Mouse (Mus musculus) CH12.LX (cell line): ENCODE measurements around the gene Serpina1f. TPM values are rescaled to one million over a fixed set of nuclear protein-coding genes. Genes with fewer than 3 reads are reported as not detected.
"Not testable (repeated sequence)": the region's sequence is repeated elsewhere in the genome, so short reads cannot be mapped to it uniquely, and the experiment has no call there.

ENCODE experiments used
- DNase-seq: peaks from one replicate; pipeline ENCODE4 v3.0.0-alpha.2; 2013; ENCODE audit errors: extremely low read depth
- H3K27ac ChIP-seq: 2 replicates; pipeline ENCODE4 v1.5.1; 2012; ENCODE audit warnings: low read depth, mild to moderate bottlenecking, control low read depth, moderate library complexity; ENCODE audit not compliant: insufficient read depth
- H3K27me3 ChIP-seq: replicated peaks from 2 replicates; pipeline ENCODE3; 2012; ENCODE audit warnings: inconsistent platforms
- H3K36me3 ChIP-seq, 2 experiments: replicated peaks in 1 of 2; 2 replicates each; pipeline versions ENCODE3 to v1.6.1; 2012; ENCODE audit warnings: inconsistent platforms in 1 of 2, low read length in 1 of 2, mild to moderate bottlenecking in 1 of 2, mixed read lengths in 1 of 2, moderate library complexity in 1 of 2; ENCODE audit not compliant: control insufficient read depth in 1 of 2, insufficient read depth in 1 of 2
- H3K4me1 ChIP-seq, 2 experiments: 2 replicates each; pipeline ENCODE4 v1.6.1; 2012; ENCODE audit warnings: inconsistent platforms in 1 of 2, moderate library complexity in 1 of 2; ENCODE audit not compliant: insufficient read depth in 2 of 2, control insufficient read depth in 1 of 2
- H3K4me2 ChIP-seq: 2 replicates; pipeline ENCODE4 v1.6.1; 2012; ENCODE audit warnings: low read depth, mild to moderate bottlenecking, control low read depth; ENCODE audit not compliant: poor library complexity, insufficient read depth, severe bottlenecking
- H3K4me3 ChIP-seq, 3 experiments: fragments of 150-350 bp in 1 of 3; sonication (generic) in 1 of 3; replicated peaks in 1 of 3; 2 replicates each; pipeline versions ENCODE3 to v1.5.1; 2011 to 2012; ENCODE audit warnings: low read depth in 2 of 3, low read length in 2 of 3, mild to moderate bottlenecking in 2 of 3, moderate library complexity in 2 of 3, control low read depth in 1 of 3, improper control_type of control experiment in 1 of 3, inconsistent platforms in 1 of 3, mixed read lengths in 1 of 3; ENCODE audit not compliant: poor library complexity in 1 of 3
- H3K79me2 ChIP-seq: replicated peaks from 2 replicates; pipeline ENCODE4 v1.6.1; 2012; ENCODE audit warnings: mild to moderate bottlenecking, moderate library complexity; ENCODE audit not compliant: control insufficient read depth, poor library complexity, insufficient read depth, severe bottlenecking; ENCODE audit errors: extremely low read depth
- H3K9ac ChIP-seq: 2 replicates; pipeline ENCODE4 v1.6.1; 2012; ENCODE audit warnings: low read depth, mild to moderate bottlenecking, control low read depth, moderate library complexity; ENCODE audit not compliant: insufficient read depth
- H3K9me3 ChIP-seq: replicated peaks from 2 replicates; pipeline ENCODE3; 2012; ENCODE audit warnings: low read length, inconsistent platforms, mixed read lengths
- BHLHE40 ChIP-seq: IDR thresholded peaks from 2 replicates; pipeline ENCODE4 v1.6.1; 2011; ENCODE audit warnings: mild to moderate bottlenecking, low read depth, low read length, improper control_type of control experiment
- CTCF ChIP-seq, 2 experiments: IDR thresholded peaks in 1 of 2; conservative IDR thresholded peaks in 1 of 2; 2 replicates each; pipeline ENCODE4 v1.5.1; 2011 to 2012; ENCODE audit warnings: low read depth in 2 of 2, low read length in 2 of 2, improper control_type of control experiment in 1 of 2, inconsistent platforms in 1 of 2, mild to moderate bottlenecking in 1 of 2, moderate library complexity in 1 of 2
- ETS1 ChIP-seq: conservative IDR thresholded peaks from 2 replicates; pipeline ENCODE4 v1.6.1; 2012; ENCODE audit warnings: low read depth, mild to moderate bottlenecking, inconsistent platforms, low read length, improper control_type of control experiment, moderate library complexity
- GABPA ChIP-seq: IDR thresholded peaks from 2 replicates; pipeline ENCODE4 v1.6.1; 2012; ENCODE audit warnings: low read depth, low read length, improper control_type of control experiment, inconsistent platforms; ENCODE audit not compliant: insufficient replicate concordance
- HCFC1 ChIP-seq: IDR thresholded peaks from 2 replicates; pipeline ENCODE4 v1.6.1; 2012; ENCODE audit warnings: low read depth, mild to moderate bottlenecking, inconsistent platforms, low read length, improper control_type of control experiment
- JUND ChIP-seq: conservative IDR thresholded peaks from 2 replicates; pipeline ENCODE4 v1.6.1; 2011; ENCODE audit warnings: low read depth, low read length, improper control_type of control experiment
- MAX ChIP-seq: IDR thresholded peaks from 2 replicates; pipeline ENCODE4 v1.6.1; 2011; ENCODE audit warnings: low read length, improper control_type of control experiment
- MEF2A ChIP-seq: IDR thresholded peaks from 2 replicates; pipeline ENCODE4 v1.6.1; 2014; ENCODE audit warnings: low read depth, mild to moderate bottlenecking, inconsistent platforms, low read length, improper control_type of control experiment, borderline replicate concordance
- MXI1 ChIP-seq: IDR thresholded peaks from 2 replicates; pipeline ENCODE4 v1.6.1; 2011; ENCODE audit warnings: mild to moderate bottlenecking, low read depth, low read length, improper control_type of control experiment
- MYC ChIP-seq: IDR thresholded peaks from 2 replicates; pipeline ENCODE4 v1.6.1; 2011; ENCODE audit warnings: low read depth, mild to moderate bottlenecking, improper control_type of control experiment, low read length
- NELFE ChIP-seq: IDR thresholded peaks from 2 replicates; pipeline ENCODE4 v1.6.1; 2011; ENCODE audit warnings: low read depth, low read length, improper control_type of control experiment
- NRF1 ChIP-seq: IDR thresholded peaks from 2 replicates; pipeline ENCODE4 v1.6.1; 2014; ENCODE audit warnings: low read depth, mild to moderate bottlenecking, inconsistent platforms, low read length, improper control_type of control experiment, moderate library complexity
- PAX5 ChIP-seq: IDR thresholded peaks from 2 replicates; pipeline ENCODE4 v1.6.1; 2012; ENCODE audit warnings: low read length, inconsistent platforms, mixed read lengths
- POLR2A ChIP-seq: IDR thresholded peaks from 2 replicates; pipeline ENCODE4 v1.6.1; 2011; ENCODE audit warnings: low read depth, mild to moderate bottlenecking, improper control_type of control experiment, low read length
- USF2 ChIP-seq: conservative IDR thresholded peaks from 2 replicates; pipeline ENCODE4 v1.6.1; 2011; ENCODE audit warnings: low read depth, low read length, improper control_type of control experiment
- ZKSCAN1 ChIP-seq: IDR thresholded peaks from 2 replicates; pipeline ENCODE4 v1.6.1; 2012; ENCODE audit warnings: low read depth, inconsistent platforms, low read length, improper control_type of control experiment, borderline replicate concordance
- ZMIZ1 ChIP-seq: IDR thresholded peaks from 2 replicates; pipeline ENCODE4 v1.6.1; 2012; ENCODE audit warnings: low read depth, mild to moderate bottlenecking, inconsistent platforms, low read length, improper control_type of control experiment
- dilution Hi-C: fragments of 300-500 bp; cut with MboI; formaldehyde crosslinking; loops from 2 replicates; pipeline ENCODE4 v1.14.3; 2020; ENCODE audit warnings: low sequenced_read_pairs; ENCODE audit not compliant: extremely low pct_unique_long_range_greater_than_20kb, extremely low pct_ligation_motif_present
- in situ Hi-C: fragments of 300-500 bp; cut with MboI; formaldehyde crosslinking; loops from 3 replicates; pipeline ENCODE4 v1.14.3; 2019; ENCODE audit warnings: low sequenced_read_pairs, low pct_ligation_motif_present, low pct_unique_long_range_greater_than_20kb, mixed read lengths
- polyA plus RNA-seq: library from polyadenylated mRNA; unstranded; fragments of >175 nt; gene quantifications from 2 replicates; pipeline ENCODE4 v1.2.1, GENCODE M21; 2012; ENCODE audit warnings: low read depth; ENCODE audit not compliant: insufficient read length
- total RNA-seq, 2 experiments: library from RNA; depleted of rRNA; stranded (reverse); fragments of 300-350 nt in 1 of 2; fragments of >200 nt in 1 of 2; gene quantifications; 2 replicates each; pipeline ENCODE4 v1.2.3; 2012 to 2014

Gene Serpina1f
- not detected in 2 replicates for total RNA-seq (2012; rRNA removed)
- not detected in 2 replicates for total RNA-seq (2014; rRNA removed)
- not detected in 2 replicates for polyA plus RNA-seq

GRCm38 (mm10) chr12:103695429-103695828, at the start of gene Serpina1f:
Gene Serpina1f (minus strand): TSS chr12:103695529.
- Histone ChIP-seq H3K27ac (no peak within 1 kb of the TSS), H3K4me1 (no peaks in the 10 kb centered on the region), H3K4me3 (no peak within 1 kb of the TSS), H3K4me2 (no peak within 1 kb of the TSS), H3K79me2 (no peaks in the 10 kb centered on the region), H3K27me3 (peaks cover 89% of the 10 kb centered on the region), H3K9ac (no peak within 1 kb of the TSS), H3K9me3 (no peaks in the 10 kb centered on the region), H3K36me3 (no peaks in the 10 kb centered on the region)
- DNase-seq, result no peak
- dilution Hi-C loops (no loop called here), in situ Hi-C loops (no loop called here)
- no peak for TF ChIP-seq GABPA
- no peak for TF ChIP-seq NELFE
- TF ChIP-seq MYC, result no peak
- no peak for TF ChIP-seq ZMIZ1
- no peak for TF ChIP-seq HCFC1
- TF ChIP-seq USF2, result no peak
- TF ChIP-seq MEF2A, result no peak
- no peak for TF ChIP-seq CTCF (conservative IDR thresholded peaks at IDR 0.05 in 1 of 2, IDR thresholded peaks at IDR 0.05 in 1 of 2; ENCODE audit: low read depth in 2 of 2, low read length in 2 of 2)
- no peak for TF ChIP-seq PAX5
- TF ChIP-seq JUND, result no peak
- TF ChIP-seq MAX, result no peak
- TF ChIP-seq POLR2A, result no peak
- TF ChIP-seq BHLHE40, result no peak
- TF ChIP-seq NRF1, result no peak
- TF ChIP-seq ETS1, result no peak
- no peak for TF ChIP-seq MXI1
- TF ChIP-seq ZKSCAN1, result no peak

GRCm38 (mm10) chr12:103737791-103738580, 42.7 kb upstream of the Serpina1f start:
- in situ Hi-C loops, dilution Hi-C loops, H3K9ac ChIP-seq: not testable (repeated sequence)

GRCm38 (mm10) chr12:103735566-103735965, 40.2 kb upstream of the Serpina1f start:
- H3K4me1 ChIP-seq, H3K27me3 ChIP-seq, H3K9me3 ChIP-seq, in situ Hi-C loops, H3K36me3 ChIP-seq, DNase-seq, H3K4me2 ChIP-seq, dilution Hi-C loops, H3K9ac ChIP-seq, H3K27ac ChIP-seq, H3K79me2 ChIP-seq, H3K4me3 ChIP-seq: not testable (repeated sequence)

More at GRCm38 (mm10) chr12:103737791-103738580, 42.7 kb upstream of the Serpina1f start:
- not testable (repeated sequence) for H3K27ac ChIP-seq, H3K27me3 ChIP-seq, H3K4me3 ChIP-seq, H3K79me2 ChIP-seq, H3K4me1 ChIP-seq, DNase-seq, H3K9me3 ChIP-seq, H3K36me3 ChIP-seq, H3K4me2 ChIP-seq

GRCm38 (mm10) chr12:103735101-103735500, 39.8 kb upstream of the Serpina1f start:
- in situ Hi-C loops, dilution Hi-C loops, H3K4me3 ChIP-seq, H3K79me2 ChIP-seq, H3K9ac ChIP-seq, DNase-seq, H3K9me3 ChIP-seq, H3K27ac ChIP-seq, H3K36me3 ChIP-seq, H3K4me2 ChIP-seq, H3K27me3 ChIP-seq, H3K4me1 ChIP-seq: not testable (repeated sequence)
